Mouse (Mus musculus) olfactory bulb, adult 2 months (tissue): ENCODE data around the gene Ltbp4.

Experiments
- CTCF ChIP-seq: fragments of 200-500 bp; IDR thresholded peaks from 2 replicates; pipeline ENCODE4 v1.5.1; 2012; ENCODE audit warnings: low read depth, mild to moderate bottlenecking, low read length, moderate library complexity; ENCODE audit not compliant: insufficient read depth
- POLR2A ChIP-seq: fragments of 200-500 bp; IDR thresholded peaks from 2 replicates; pipeline ENCODE4 v1.6.1; 2012; ENCODE audit warnings: mild to moderate bottlenecking, low read depth, low read length, moderate library complexity; ENCODE audit not compliant: insufficient read depth

DNA sequence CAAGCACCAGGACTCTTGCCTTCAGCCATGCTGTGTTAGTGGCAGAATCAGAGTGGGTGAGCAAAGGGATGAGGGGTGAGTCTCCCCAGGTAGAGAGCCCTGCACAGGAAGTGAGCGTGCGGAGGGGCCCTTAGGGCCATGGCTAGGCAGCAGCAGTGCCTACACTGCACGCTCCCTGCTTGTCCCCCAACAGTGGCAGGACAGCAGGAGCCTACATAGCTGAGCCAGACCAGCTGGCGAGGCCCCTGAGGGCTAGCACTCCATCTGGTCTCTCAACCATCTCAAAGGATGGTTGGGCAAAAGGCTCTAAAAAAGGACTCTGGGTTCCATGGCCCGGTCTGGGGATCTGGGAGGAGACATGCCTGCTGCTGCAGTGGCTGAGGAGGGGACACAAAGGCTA lies 46.6 kb upstream of the Ltbp4 start:
- TF ChIP-seq POLR2A: no peak
- TF ChIP-seq CTCF: no peak
